Mouse (Mus musculus) ES-E14 (cell line): ENCODE results near the gene Gm21970. TPM values are rescaled to one million over a fixed set of nuclear protein-coding genes. Genes with fewer than 3 reads are reported as not detected.

Experiments used
- DNase-seq: peaks from one replicate; pipeline ENCODE4 v3.0.0-alpha.2; 2013; ENCODE audit warnings: low read depth, low spot score
- H3K27ac ChIP-seq: 2 replicates; pipeline ENCODE4 v1.5.1; 2012; ENCODE audit warnings: low read depth, mild to moderate bottlenecking, low read length, moderate library complexity, mixed read lengths; ENCODE audit not compliant: poor library complexity, insufficient read depth, severe bottlenecking
- H3K36me3 ChIP-seq: 2 replicates; pipeline ENCODE4 v1.6.1; 2012; ENCODE audit warnings: mild to moderate bottlenecking, low read length, moderate library complexity, mixed read lengths; ENCODE audit not compliant: control insufficient read depth, poor library complexity, insufficient read depth, severe bottlenecking
- H3K4me1 ChIP-seq, 2 experiments: fragments of 150-350 bp in 1 of 2; sonication (generic) in 1 of 2; 2 replicates each; pipeline ENCODE4 v1.6.1; 2012; ENCODE audit warnings: low read length in 2 of 2, mild to moderate bottlenecking in 1 of 2, mixed read lengths in 1 of 2; ENCODE audit not compliant: control insufficient read depth in 2 of 2, insufficient read depth in 2 of 2, poor library complexity in 1 of 2
- H3K4me3 ChIP-seq, 2 experiments: fragments of 150-350 bp in 1 of 2; sonication (generic) in 1 of 2; 2 replicates each; pipeline ENCODE4 v1.5.1; 2012; ENCODE audit warnings: low read length in 2 of 2, low read depth in 1 of 2, mild to moderate bottlenecking in 1 of 2, mixed read lengths in 1 of 2; ENCODE audit not compliant: insufficient read depth in 1 of 2, poor library complexity in 1 of 2, severe bottlenecking in 1 of 2
- H3K9ac ChIP-seq: 2 replicates; pipeline ENCODE4 v1.6.1; 2012; ENCODE audit warnings: low read depth, mild to moderate bottlenecking, low read length, mixed read lengths; ENCODE audit not compliant: poor library complexity, insufficient read depth, severe bottlenecking
- H3K9me3 ChIP-seq: fragments of 150-350 bp; sonication (generic); 2 replicates; pipeline ENCODE4 v1.6.1; 2012; ENCODE audit warnings: low read depth, mild to moderate bottlenecking, low read length; ENCODE audit not compliant: control insufficient read depth, insufficient read depth
- CHD2 ChIP-seq: IDR thresholded peaks from 2 replicates; pipeline ENCODE4 v1.6.1; 2014; ENCODE audit warnings: mild to moderate bottlenecking, low read depth, low read length, inconsistent platforms
- HCFC1 ChIP-seq: IDR thresholded peaks from 2 replicates; pipeline ENCODE4 v1.6.1; 2012; ENCODE audit warnings: low read length, inconsistent platforms, borderline replicate concordance; ENCODE audit not compliant: insufficient read depth
- MAFK ChIP-seq: IDR thresholded peaks from 2 replicates; pipeline ENCODE4 v1.6.1; 2014; ENCODE audit warnings: mild to moderate bottlenecking, low read depth, low read length, inconsistent platforms; ENCODE audit not compliant: insufficient read depth
- ZC3H11A ChIP-seq: IDR thresholded peaks from 2 replicates; pipeline ENCODE4 v1.6.1; 2012; ENCODE audit warnings: low read depth, mild to moderate bottlenecking, inconsistent platforms, low read length, borderline replicate concordance
- ZNF384 ChIP-seq: IDR thresholded peaks from 2 replicates; pipeline ENCODE4 v1.6.1; 2012; ENCODE audit warnings: low read depth, low read length, inconsistent platforms
- in situ Hi-C, 2 experiments: fragments of 600-800 bp; cut with MboI; formaldehyde crosslinking; loops; one replicate each; pipeline ENCODE4 v1.15.1; 2025; ENCODE audit warnings: low sequenced_read_pairs in 2 of 2, inconsistent platforms in 1 of 2; ENCODE audit not compliant: unreplicated experiment in 2 of 2
- total RNA-seq: library from RNA; depleted of rRNA; stranded (reverse); fragments of 300-350 nt; gene quantifications from 2 replicates; pipeline ENCODE4 v1.2.3, GENCODE M21; 2012

The Gm21970 gene
- total RNA-seq, 1 experiment = not detected

- in situ Hi-C loops = no loop called here
- Histone ChIP-seq H3K4me3 (no peak overlapping the region), H3K36me3 (no peaks in the 10 kb centered on the region), H3K9me3 (no peaks in the 10 kb centered on the region), H3K9ac (no peak overlapping the region), H3K27ac (no peak overlapping the region), H3K4me1 (0 out of 4 replicates have a peak, but pooled peaks cover 0 to 2% of the 10 kb centered on the region in 2 experiments)
- no peak for TF ChIP-seq CHD2
- no peak for TF ChIP-seq ZNF384
- no peak for TF ChIP-seq ZC3H11A
- TF ChIP-seq MAFK = no peak
- no peak for TF ChIP-seq HCFC1
- DNase-seq = no peak
These were observed 24.1 kb downstream of the Gm21970 start for GRCm38 (mm10) chr16:91415391-91416189.

GRCm38 (mm10) chr16:91416357-91416756, 24.8 kb downstream of the Gm21970 start:
- DNase-seq = no peak
- TF ChIP-seq MAFK (no peak), ZC3H11A (no peak), HCFC1 (no peak), ZNF384 (no peak), CHD2 (no peak)
- H3K4me1 ChIP-seq = 0 out of 4 replicates have a peak, but pooled peaks cover 0 to 2% of the 10 kb centered on the region in 2 experiments
- no peaks in the 10 kb centered on the region for H3K36me3 ChIP-seq
- no peak overlapping the region for H3K27ac ChIP-seq
- in situ Hi-C loops = no loop called here
- H3K4me3 ChIP-seq = no peak overlapping the region
- no peaks in the 10 kb centered on the region for H3K9me3 ChIP-seq
- H3K9ac ChIP-seq = no peak overlapping the region

GRCm38 (mm10) chr16:91416938-91417337, 25.4 kb downstream of the Gm21970 start:
- in situ Hi-C loops = no loop called here
- Histone ChIP-seq H3K4me3 (no peak overlapping the region), H3K9me3 (no peaks in the 10 kb centered on the region), H3K27ac (no peak overlapping the region), H3K36me3 (no peaks in the 10 kb centered on the region), H3K9ac (no peak overlapping the region), H3K4me1 (0 out of 4 replicates have a peak, but pooled peaks cover 0 to 2% of the 10 kb centered on the region in 2 experiments)
- TF ChIP-seq ZNF384 (no peak), CHD2 (no peak), ZC3H11A (no peak), MAFK (no peak), HCFC1 (no peak)
- no peak for DNase-seq

GRCm38 (mm10) chr16:91418531-91418930, 27.0 kb downstream of the Gm21970 start:
- in situ Hi-C loops = no loop called here
- TF ChIP-seq MAFK (no peak), CHD2 (no peak), ZC3H11A (no peak), ZNF384 (no peak), HCFC1 (no peak)
- Histone ChIP-seq H3K27ac (no peak overlapping the region), H3K9me3 (no peaks in the 10 kb centered on the region), H3K9ac (no peak overlapping the region), H3K4me1 (no peaks in the 10 kb centered on the region), H3K4me3 (no peak overlapping the region), H3K36me3 (no peaks in the 10 kb centered on the region)
- DNase-seq = no peak

- no peak overlapping the region for H3K9ac ChIP-seq
- no peak overlapping the region for H3K27ac ChIP-seq
- TF ChIP-seq MAFK (no peak), ZC3H11A (no peak), HCFC1 (no peak), CHD2 (no peak), ZNF384 (no peak)
- no peaks in the 10 kb centered on the region for H3K9me3 ChIP-seq
- no peaks in the 10 kb centered on the region for H3K36me3 ChIP-seq
- H3K4me3 ChIP-seq = no peak overlapping the region
- DNase-seq = no peak
- in situ Hi-C loops = no loop called here
- H3K4me1 ChIP-seq = peaks cover 0 to 2% of the 10 kb centered on the region in 2 experiments; a peak in 2 of 4 replicates
These were observed 34.3 kb downstream of the Gm21970 start for GRCm38 (mm10) chr16:91425816-91426215.
